Mouse (Mus musculus): ENCODE results near the gene Mlh1. TPM values are rescaled to one million over a fixed set of nuclear protein-coding genes. Genes with fewer than 3 reads are reported as not detected.

The Mlh1 gene
- polyA plus RNA-seq, 1 experiment from 2014 or later, result 38.5 TPM

DNA sequence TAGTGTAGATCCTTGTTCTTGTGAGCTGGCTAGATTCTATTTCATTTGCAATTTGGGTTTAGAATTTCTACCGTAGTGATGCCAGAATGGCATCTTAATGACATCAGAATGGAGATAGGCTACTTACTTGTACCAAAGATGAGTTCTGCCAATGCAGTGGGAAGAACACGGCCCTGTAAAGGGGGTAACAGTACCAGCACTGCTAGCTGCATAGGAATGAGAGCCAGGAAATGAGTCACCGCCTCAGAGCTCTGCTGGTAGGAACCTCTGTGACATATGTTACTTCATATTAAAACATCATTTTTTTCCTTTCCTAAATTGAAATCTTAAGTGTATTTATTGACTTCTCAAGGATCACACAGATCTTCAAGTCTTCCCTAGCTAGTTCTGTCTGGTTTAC is 89.4 kb downstream of the Mlh1 start:
- Histone ChIP-seq H3K4me1 (replicated peaks; ENCODE audit: control insufficient read depth, insufficient read depth, low read length) (no peaks in the 10 kb centered on the region), H3K9ac (ENCODE audit: low read depth, low read length) (no peak overlapping the region), H3K9me3 (ENCODE audit: control insufficient read depth, low read length) (no peaks in the 10 kb centered on the region), H3K27ac (ENCODE audit: low read depth, low read length) (no peak overlapping the region), H3K4me2 (replicated peaks; ENCODE audit: low read depth, low read length) (no peak overlapping the region), H3K36me3 (ENCODE audit: control insufficient read depth, insufficient read depth, low read length) (no peaks in the 10 kb centered on the region), H3K4me3 (ENCODE audit: low read depth, low read length) (no peak overlapping the region), H3K27me3 (ENCODE audit: control insufficient read depth, insufficient read depth, low read length) (no peaks in the 10 kb centered on the region)
- no peak for DNase-seq (ENCODE audit: low spot score)
- 89% methylated on average over 3 of the region's 3 CpGs for WGBS
- no peak for ATAC-seq (ENCODE audit: low FRiP score)

DNA sequence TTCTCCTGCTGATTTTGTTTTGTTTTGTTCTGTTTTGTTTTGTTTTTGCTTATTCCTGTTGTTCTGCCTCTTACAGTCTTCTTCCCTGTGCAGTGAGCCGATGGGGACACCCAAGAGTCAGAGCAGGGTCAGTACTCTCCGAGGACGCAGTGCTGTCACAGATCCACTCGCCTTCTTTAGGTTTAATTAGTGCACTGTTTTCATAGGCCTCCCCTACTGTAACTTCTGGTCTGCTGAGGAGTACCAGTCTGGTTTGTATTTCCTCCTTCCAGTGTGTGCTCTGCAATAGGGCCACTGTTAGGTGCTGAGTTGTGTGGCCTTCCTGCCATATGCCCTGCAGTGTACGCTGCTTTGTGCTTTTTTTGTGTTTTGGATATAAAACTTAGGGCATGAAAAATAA is 92.6 kb downstream of the Mlh1 start:
- ATAC-seq (ENCODE audit: low FRiP score) (no peak), DNase-seq (ENCODE audit: low spot score) (no peak)
- Histone ChIP-seq H3K9me3 (ENCODE audit: control insufficient read depth, low read length) (no peaks in the 10 kb centered on the region), H3K4me1 (replicated peaks; ENCODE audit: control insufficient read depth, insufficient read depth, low read length) (no peaks in the 10 kb centered on the region), H3K9ac (ENCODE audit: low read depth, low read length) (no peak overlapping the region), H3K4me3 (ENCODE audit: low read depth, low read length) (no peak overlapping the region), H3K27ac (ENCODE audit: low read depth, low read length) (no peak overlapping the region), H3K27me3 (ENCODE audit: control insufficient read depth, insufficient read depth, low read length) (no peaks in the 10 kb centered on the region), H3K4me2 (replicated peaks; ENCODE audit: low read depth, low read length) (no peak overlapping the region), H3K36me3 (ENCODE audit: control insufficient read depth, insufficient read depth, low read length) (no peaks in the 10 kb centered on the region)
- WGBS, result 80% methylated on average over 5 of the region's 5 CpGs

Other genes starting within 250 kb of the Mlh1 start
- gene Ccrl2, start 214.3 kb downstream of the Mlh1 start, polyA plus RNA-seq (2014; fragmentation: Nextera tagmentation; extraction: Ambion mirVana), result 0.68 and 1.7 TPM in 2 replicates
- gene Lrrfip2, start 154.2 kb downstream of the Mlh1 start, polyA plus RNA-seq (2014; fragmentation: Nextera tagmentation; extraction: Ambion mirVana), result 52.2 and 57.4 TPM in 2 replicates
- gene Epm2aip1, start 138 bp upstream of the Mlh1 start, polyA plus RNA-seq (2014; fragmentation: Nextera tagmentation; extraction: Ambion mirVana), result 36.3 and 43.5 TPM in 2 replicates
- gene Trank1, start 39.9 kb upstream of the Mlh1 start, polyA plus RNA-seq (2014; fragmentation: Nextera tagmentation; extraction: Ambion mirVana), result 0.12 and 0.27 TPM in 2 replicates
- gene Dclk3, start 167.3 kb upstream of the Mlh1 start, polyA plus RNA-seq (2014; fragmentation: Nextera tagmentation; extraction: Ambion mirVana), result 0.32 and 1.1 TPM in 2 replicates